Mouse (Mus musculus) heart, adult 18-20 months (tissue): Measurements from ENCODE around the gene Csmd2. TPM values are rescaled to one million over a fixed set of nuclear protein-coding genes. Genes with fewer than 3 reads are reported as not detected.
A peak's percentile ranks its signal among the peaks of the same experiment; 100 is the strongest.

Experiments
- DNase-seq, 2 experiments: peaks; one replicate each; pipeline ENCODE4 v3.0.0; 2021 to 2022; ENCODE audit warnings: mixed read lengths in 1 of 2
- total RNA-seq, 2 experiments: library from RNA; stranded (reverse); gene quantifications; 2 replicates each; pipeline ENCODE4 v1.2.3; 2021

Csmd2 gene
- total RNA-seq, 2 experiments from 2014 or later: not detected

GRCm38 (mm10) chr4:128241854-128242356, 254.2 kb downstream of the Csmd2 start:
- DNase-seq: no peak

GRCm38 (mm10) chr4:128245201-128245600, 257.5 kb downstream of the Csmd2 start:
- no peak for DNase-seq

- DNase-seq: peak in 1 of 2 experiments; percentile 23
Measured at GRCm38 (mm10) chr4:128248676-128249075, 261.0 kb downstream of the Csmd2 start.

GRCm38 (mm10) chr4:128259211-128259610, 271.6 kb downstream of the Csmd2 start:
- DNase-seq: no peak

GRCm38 (mm10) chr4:128260907-128261560, 273.4 kb downstream of the Csmd2 start, which contains the start of gene Hmgb4:
Gene Hmgb4, minus strand, starts transcription at chr4:128260957.
- no peak for DNase-seq

DNA sequence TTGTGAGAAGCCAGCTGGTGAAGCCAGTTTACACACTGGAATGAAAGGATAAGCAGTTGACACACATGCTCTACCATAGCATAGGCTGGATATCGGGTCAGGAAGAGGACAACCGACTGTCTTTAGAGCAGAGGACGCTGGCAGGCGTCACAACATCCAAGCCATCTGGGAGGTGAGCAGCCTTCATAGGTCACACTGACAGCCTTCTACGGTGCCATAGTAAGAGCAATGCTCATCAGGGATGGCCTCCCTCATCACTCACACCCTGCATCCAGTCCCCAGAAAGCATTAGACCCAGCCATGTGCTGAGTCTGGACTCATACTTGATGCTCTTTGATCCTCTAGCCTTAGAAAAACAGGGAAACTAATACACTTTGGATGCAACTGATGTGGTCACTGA, 276.8 kb downstream of the Csmd2 start:
- no peak for DNase-seq

- DNase-seq: peak in 1 of 2 experiments; percentile 15
Measured at GRCm38 (mm10) chr4:128265341-128265740, 277.7 kb downstream of the Csmd2 start.

- DNase-seq: peak; percentile 12 to 29
Measured at GRCm38 (mm10) chr4:128269261-128269875, 281.7 kb downstream of the Csmd2 start.

DNA sequence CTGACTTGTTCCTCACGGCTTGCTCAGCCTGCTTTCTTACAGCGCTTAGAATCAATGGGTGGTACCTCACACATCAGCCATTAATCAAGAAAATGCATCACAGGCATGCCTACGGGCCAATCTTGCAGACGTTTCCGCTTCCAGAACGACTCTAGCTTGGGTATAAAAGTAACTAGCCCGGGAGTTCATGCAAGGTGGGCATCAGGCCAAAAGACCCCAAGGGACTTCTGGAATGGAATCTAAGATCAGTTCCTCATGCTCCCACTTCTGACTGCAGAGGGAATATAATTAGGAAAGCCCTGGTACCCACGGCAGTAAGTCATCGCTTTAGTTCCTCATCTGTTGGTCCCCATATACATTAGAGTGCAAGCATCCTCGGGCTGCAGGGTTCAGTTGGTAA, 282.5 kb downstream of the Csmd2 start:
- no peak for DNase-seq

GRCm38 (mm10) chr4:128270931-128271330, 283.3 kb downstream of the Csmd2 start:
- DNase-seq: no peak

DNA sequence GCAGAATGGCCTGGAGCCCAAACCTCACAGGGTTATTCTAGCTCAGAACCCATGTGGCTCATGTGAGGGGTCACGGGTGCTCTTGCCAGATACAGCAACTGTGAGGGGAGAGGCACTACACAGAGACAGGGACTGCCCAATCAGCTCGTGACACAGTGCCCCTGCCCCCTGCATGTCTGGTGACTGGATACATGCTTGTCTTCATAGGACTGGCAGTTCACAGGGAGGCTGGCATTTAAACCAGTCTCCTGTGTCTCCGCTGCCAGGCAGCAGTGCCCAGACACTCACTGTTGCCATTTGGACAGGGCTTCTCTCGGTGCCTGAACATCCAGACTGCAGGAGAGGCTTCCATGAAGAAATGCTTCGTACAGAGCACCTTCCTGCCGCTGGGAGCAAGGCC, 284.8 kb downstream of the Csmd2 start:
- peak; percentile 11 to 28 for DNase-seq

DNA sequence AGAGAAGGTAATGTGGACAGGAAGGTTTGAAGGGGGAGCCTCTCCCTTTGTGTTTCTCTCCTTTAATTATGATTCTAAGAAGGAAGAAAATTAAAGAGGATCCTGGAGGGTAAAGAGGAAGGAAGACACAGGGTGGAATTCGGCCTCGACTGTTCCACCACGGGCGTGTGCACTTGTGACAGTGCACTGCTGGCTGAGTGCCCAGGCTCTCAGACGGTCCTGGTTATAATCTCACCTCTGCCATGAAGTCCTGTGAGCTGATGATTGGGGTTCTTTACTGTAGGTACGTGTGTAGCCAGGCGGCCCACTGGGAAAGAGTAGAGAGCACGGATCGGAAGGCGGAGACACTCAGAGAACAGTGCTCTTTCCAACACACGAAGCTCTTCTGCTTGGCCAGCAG, 285.5 kb downstream of the Csmd2 start:
- DNase-seq: no peak

GRCm38 (mm10) chr4:128275116-128275515, 287.5 kb downstream of the Csmd2 start:
- no peak for DNase-seq

DNA sequence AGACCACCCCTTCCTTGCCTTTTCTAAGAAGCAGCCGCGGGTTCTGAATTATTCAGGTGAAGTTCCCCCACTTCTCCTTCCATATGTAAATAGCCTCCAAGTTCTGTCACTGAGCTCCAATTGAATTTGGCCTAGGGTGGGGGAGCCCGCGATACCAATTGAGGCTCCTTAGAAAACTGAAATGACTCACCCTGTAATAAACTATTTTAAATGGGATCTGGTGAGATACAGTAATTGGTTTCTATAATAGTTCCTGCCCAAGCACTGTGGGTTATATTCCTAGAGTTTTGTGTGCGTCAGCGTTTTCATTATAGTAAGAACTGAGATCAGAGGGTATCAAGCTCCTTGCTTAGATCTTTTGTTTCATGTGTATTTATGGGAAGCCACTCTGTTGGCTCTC, 287.9 kb downstream of the Csmd2 start:
- DNase-seq: no peak

DNA sequence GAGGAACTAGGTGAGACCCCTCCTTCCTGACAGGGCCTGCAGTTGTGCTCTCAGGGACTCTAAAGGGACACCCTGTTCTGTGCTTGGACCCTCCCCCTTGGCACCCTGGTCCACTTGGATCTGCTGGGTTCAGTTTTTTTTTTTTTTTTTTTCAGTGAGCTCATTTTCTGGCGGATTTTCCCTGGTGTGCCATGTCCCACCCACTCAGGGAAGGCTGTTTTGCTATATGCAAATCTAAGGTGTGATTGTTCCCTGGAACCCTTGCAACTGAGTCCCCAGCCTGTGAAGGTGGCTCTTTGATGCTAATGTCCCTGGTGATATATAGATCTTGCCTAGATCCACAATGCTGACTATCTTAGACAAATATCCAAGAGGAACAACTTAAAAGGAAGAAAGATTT, 297.4 kb downstream of the Csmd2 start:
- DNase-seq: no peak

GRCm38 (mm10) chr4:128288095-128288494, 300.4 kb downstream of the Csmd2 start:
- DNase-seq: no peak

GRCm38 (mm10) chr4:128304049-128304448, 316.4 kb downstream of the Csmd2 start:
- no peak for DNase-seq

GRCm38 (mm10) chr4:128306011-128306410, 318.4 kb downstream of the Csmd2 start:
- no peak for DNase-seq

- no peak for DNase-seq
Measured at GRCm38 (mm10) chr4:128315328-128315727, 327.7 kb downstream of the Csmd2 start.

- DNase-seq: no peak
Measured at GRCm38 (mm10) chr4:128317951-128318350, 330.3 kb downstream of the Csmd2 start.

DNA sequence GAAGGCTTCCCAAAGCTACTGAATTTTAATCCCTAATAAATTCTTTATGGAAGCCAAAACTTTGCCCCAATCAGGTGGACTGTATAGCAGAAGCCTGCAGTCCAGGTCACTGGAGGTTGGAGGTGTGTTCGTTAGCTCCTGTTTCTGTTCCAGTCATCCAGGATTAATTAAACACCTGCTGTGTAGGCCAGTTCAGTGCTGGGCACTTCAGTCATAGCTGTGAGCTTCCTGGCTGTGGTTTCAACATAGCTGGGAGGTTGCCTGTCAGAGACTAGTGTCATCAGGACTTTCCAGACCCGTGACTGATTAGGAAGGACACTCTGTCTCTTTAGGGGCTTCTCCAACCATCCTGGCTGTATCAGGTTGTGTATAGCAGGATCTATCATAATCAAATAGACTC, 337.9 kb downstream of the Csmd2 start:
- no peak for DNase-seq

DNA sequence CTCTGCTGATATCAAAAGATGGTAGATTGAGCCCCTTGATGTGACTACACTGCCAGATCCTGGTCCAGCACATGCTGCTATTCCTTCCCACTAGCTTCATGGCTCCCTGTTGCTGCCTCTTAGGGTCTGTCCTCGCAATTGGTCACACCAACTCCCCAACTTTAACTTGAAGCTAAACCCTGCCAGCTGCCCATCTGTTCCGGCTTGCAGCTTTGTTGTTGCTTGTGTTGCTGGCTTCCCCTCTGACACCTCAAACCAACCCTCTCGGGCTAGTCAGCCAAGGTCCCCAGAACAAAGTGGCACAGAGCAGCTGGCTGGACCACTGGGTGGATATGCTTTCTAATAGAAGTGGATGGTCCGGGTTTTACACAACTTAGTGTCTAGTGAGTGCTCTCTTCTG, 339.1 kb downstream of the Csmd2 start:
- DNase-seq: no peak

DNA sequence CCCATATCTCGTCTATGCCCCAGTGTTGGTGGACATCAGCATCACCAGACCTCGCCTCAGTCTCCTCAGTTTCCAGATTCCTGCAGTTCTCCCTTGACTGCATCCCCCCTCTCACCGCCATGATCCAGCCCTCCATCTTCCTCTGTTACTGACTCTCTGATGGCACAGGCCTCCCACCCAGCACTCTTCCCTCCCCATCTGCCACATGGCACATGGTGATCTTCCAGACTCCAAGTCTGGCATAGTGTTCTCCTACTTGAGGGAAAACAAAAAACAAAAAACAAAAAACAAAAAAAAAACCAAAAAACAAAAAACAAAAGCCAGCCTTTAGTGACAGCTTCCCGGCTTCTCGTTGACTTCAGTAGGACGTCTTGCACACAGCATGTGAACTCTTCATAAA, 339.8 kb downstream of the Csmd2 start:
- no peak for DNase-seq

GRCm38 (mm10) chr4:128330519-128330918, 342.9 kb downstream of the Csmd2 start:
- no peak for DNase-seq
